Mouse (Mus musculus): ENCODE measurements around the gene Spire2.
"Not testable (repeated sequence)": the region's sequence is repeated elsewhere in the genome, so short reads cannot be mapped to it uniquely, and the experiment has no call there.

Spire2 gene

GRCm38 (mm10) chr8:123414255-123414654 is 81.7 kb downstream of the Spire2 start:
- ATAC-seq (ENCODE audit: insufficient number of reproducible peaks, low FRiP score, low TSS enrichment): no peak

- not testable (repeated sequence) for ATAC-seq (ENCODE audit: insufficient number of reproducible peaks, low FRiP score, low TSS enrichment)
Measured at GRCm38 (mm10) chr8:123414997-123415696, 82.6 kb downstream of the Spire2 start.

- no peak for ATAC-seq (ENCODE audit: insufficient number of reproducible peaks, low FRiP score, low TSS enrichment)
Measured at GRCm38 (mm10) chr8:123415967-123416943, 83.7 kb downstream of the Spire2 start.

GRCm38 (mm10) chr8:123416944-123417555 is 84.5 kb downstream of the Spire2 start:
- no peak for ATAC-seq (ENCODE audit: insufficient number of reproducible peaks, low FRiP score, low TSS enrichment)
